8 mouse cellular contexts compared by ENCODE assay signal in genomic region chrX:59566017-59566679, GRCm38 (mm10). TPM values are rescaled to one million over a fixed set of nuclear protein-coding genes. Genes with fewer than 3 reads are reported as not detected.
DNase-seq lines count a peak whose midpoint lies in the region; ATAC-seq and TF ChIP-seq lines count a peak whose summit lies in the region.

No protein-coding gene starts in this region.

- H3K4me2 ChIP-seq in stomach, postnatal 0 days (replicated peaks; ENCODE audit: low read depth): peak overlapping the region; percentile 63

- peak overlapping the region; percentile 13; the same call in 1 of the 2 replicates for H3K4me3 ChIP-seq in gastrocnemius, adult 2 months
- H3K4me3 ChIP-seq in stomach, postnatal 0 days (ENCODE audit: low read depth, low read length): no peak overlapping the region
- no peak overlapping the region for H3K4me3 ChIP-seq in lung, adult 2 months (replicated peaks; ENCODE audit: extremely low read depth, low read depth, low read length)

- no peak for TF ChIP-seq POLR2A in lung, adult 2 months (IDR thresholded peaks at IDR 0.05; ENCODE audit: borderline replicate concordance, extremely low read depth, low read depth, low read length)

- H3K4me1 ChIP-seq in stomach, postnatal 0 days (replicated peaks; ENCODE audit: control insufficient read depth, insufficient read depth): no peaks in the 10 kb centered on the region
- H3K4me1 ChIP-seq in lung, adult 2 months (ENCODE audit: control insufficient read depth, insufficient read depth, low read length): no peaks in the 10 kb centered on the region

- H3K27ac ChIP-seq in gastrocnemius, adult 2 months: no peak overlapping the region
- H3K27ac ChIP-seq in stomach, postnatal 0 days (replicated peaks): no peak overlapping the region

- peak; percentile 18 for DNase-seq in gastrocnemius, adult 2 months
- DNase-seq in gastrocnemius, adult 18-20 months (ENCODE audit: low spot score): no peak
- peak; percentile 28 for DNase-seq in CD4-positive helper T cell, adult 2 months (ENCODE audit: low read depth, low spot score)
- DNase-seq in embryo, embryonic 10.5 days (ENCODE audit: low spot score): peak; percentile 17
- peak; percentile 20 for DNase-seq in mesoderm, embryonic 11.5 days (ENCODE audit: low read depth, low spot score)
- DNase-seq in stomach, postnatal 0 days (ENCODE audit: low spot score): no peak
- DNase-seq in lung, adult 2 months: no peak

- no peaks in the 10 kb centered on the region for H3K27me3 ChIP-seq in stomach, postnatal 0 days (ENCODE audit: control insufficient read depth, insufficient read depth, low read length)

- no peak overlapping the region for H3K9ac ChIP-seq in stomach, postnatal 0 days (ENCODE audit: low read length)

- H3K9me3 ChIP-seq in stomach, postnatal 0 days (ENCODE audit: control insufficient read depth, low read length): no peaks in the 10 kb centered on the region

- peak; percentile 6; the same call in 1 of the 2 replicates for TF ChIP-seq CTCF in gastrocnemius, adult 2 months (IDR thresholded peaks at IDR 0.05)
- no peak for TF ChIP-seq CTCF in stomach, postnatal 0 days (IDR thresholded peaks at IDR 0.05; ENCODE audit: low read depth)
- no peak for TF ChIP-seq CTCF in lung, adult 2 months (IDR thresholded peaks at IDR 0.05; ENCODE audit: insufficient read depth, low read length)

- H3K36me3 ChIP-seq in stomach, postnatal 0 days (ENCODE audit: control insufficient read depth, insufficient read depth, low read length): no peaks in the 10 kb centered on the region

- intact Hi-C loops in gastrocnemius, adult 2 months (cut with DNase I): loop anchor here (10.0 kb wide), 1 partner anchor 51 kb away; no protein-coding TSS in a partner anchor

- no peak for TF ChIP-seq EP300 in stomach, postnatal 0 days (optimal IDR thresholded peaks at IDR 0.05)

- WGBS in stomach, postnatal 0 days: 15% methylated on average over 18 of the region's 18 CpGs
- 42% methylated on average over 18 of the region's 18 CpGs for WGBS in lung, adult 2 months

- peak; percentile 46 to 72; a peak in 3 of 4 replicates for ATAC-seq in hematopoietic stem cell, adult 5-6 weeks (replicated peaks in 1 of 2; ENCODE audit: insufficient read depth in 1 of 2, low FRiP score in 2 of 2, low TSS enrichment in 1 of 2, low read depth in 1 of 2, poor library complexity in 2 of 2, severe bottlenecking in 2 of 2)
- ATAC-seq in stomach, postnatal 0 days (ENCODE audit: low FRiP score, low TSS enrichment): no peak

RNA-seq across cellular contexts. Expression of gene Fgf13, which starts 1.7 kb away (rescaled TPM):
- total RNA-seq in gastrocnemius, adult 2 months (2021): 10 to 100 TPM; 57.6 to 60.8 TPM
- 10 to 100 TPM; 58.0 to 61.3 TPM for total RNA-seq in gastrocnemius, adult 18-20 months (2021)
- total RNA-seq in hematopoietic stem cell, adult 5-6 weeks (2017): 2.7 and 10.9 TPM in 2 replicates
- 11.6 and 13.2 TPM in 2 replicates for polyA plus RNA-seq in stomach, postnatal 0 days (2015; fragmentation: Nextera tagmentation; extraction: Ambion mirVana)
- polyA plus RNA-seq in lung, adult 2 months (2012; rRNA removed): 0.25 and 0.89 TPM in 2 replicates

Comparison
In these comparisons a context has a peak if more than half of its experiments do, and no peak if none do; other contexts are left out.
1. DNase-seq: peak in gastrocnemius, adult 2 months (single experiment), CD4-positive helper T cell, adult 2 months (single experiment), embryo, embryonic 10.5 days (single experiment) and mesoderm, embryonic 11.5 days (single experiment); none in gastrocnemius, adult 18-20 months (single experiment), stomach, postnatal 0 days (single experiment) and lung, adult 2 months (single experiment).